Mouse (Mus musculus) layer of hippocampus, adult 9-11 months (tissue): ENCODE data around the gene Gm17349.
"Not testable (repeated sequence)": the region's sequence is repeated elsewhere in the genome, so short reads cannot be mapped to it uniquely, and the experiment has no call there.

Experiments
- DNase-seq: peaks from one replicate; pipeline ENCODE4 v3.0.0; 2022

The Gm17349 gene

GRCm38 (mm10) chr15:99705440-99706048, at the start of gene Gm17349:
Gene Gm17349 (minus strand): TSS chr15:99705490.
- DNase-seq, result peak; percentile 60

- peak; percentile 53 for DNase-seq
These were observed 48.9 kb upstream of the Gm17349 start for GRCm38 (mm10) chr15:99754204-99754603.

- no peak for DNase-seq
These were observed 34.9 kb upstream of the Gm17349 start for GRCm38 (mm10) chr15:99740229-99740628.

- DNase-seq, result no peak
These were observed 31.4 kb upstream of the Gm17349 start for GRCm38 (mm10) chr15:99736675-99737074.

- peak; percentile 100 for DNase-seq
These were observed 30.3 kb upstream of the Gm17349 start for GRCm38 (mm10) chr15:99735631-99736030.

GRCm38 (mm10) chr15:99733186-99733585, 27.9 kb upstream of the Gm17349 start:
- DNase-seq, result no peak

GRCm38 (mm10) chr15:99731678-99732077, 26.4 kb upstream of the Gm17349 start:
- no peak for DNase-seq

GRCm38 (mm10) chr15:99731167-99731566, 25.9 kb upstream of the Gm17349 start:
- no peak for DNase-seq

GRCm38 (mm10) chr15:99729056-99729783, 23.9 kb upstream of the Gm17349 start:
- DNase-seq, result no peak

GRCm38 (mm10) chr15:99728211-99728610, 22.9 kb upstream of the Gm17349 start:
- no peak for DNase-seq

- no peak for DNase-seq
These were observed 22.2 kb upstream of the Gm17349 start for GRCm38 (mm10) chr15:99727525-99727924.

GRCm38 (mm10) chr15:99727039-99727438, 21.7 kb upstream of the Gm17349 start:
- not testable (repeated sequence) for DNase-seq

GRCm38 (mm10) chr15:99726549-99726948, 21.3 kb upstream of the Gm17349 start:
- no peak for DNase-seq

GRCm38 (mm10) chr15:99725341-99726155, 20.3 kb upstream of the Gm17349 start, which contains the start of gene Cox14:
Gene Cox14 (plus strand): TSS chr15:99725618.
- peak; percentile 98 for DNase-seq

- DNase-seq, result peak; percentile 86
These were observed 19.2 kb upstream of the Gm17349 start for GRCm38 (mm10) chr15:99724292-99725021.

- DNase-seq, result peak; percentile 73
These were observed 18.4 kb upstream of the Gm17349 start for GRCm38 (mm10) chr15:99723515-99724291.

- DNase-seq, result no peak
These were observed 17.8 kb upstream of the Gm17349 start for GRCm38 (mm10) chr15:99723120-99723514.

- no peak for DNase-seq
These were observed 16.8 kb upstream of the Gm17349 start for GRCm38 (mm10) chr15:99721921-99722743.

GRCm38 (mm10) chr15:99719865-99720264, 14.6 kb upstream of the Gm17349 start:
- no peak for DNase-seq

GRCm38 (mm10) chr15:99718461-99719021, 13.3 kb upstream of the Gm17349 start:
- DNase-seq, result no peak
